Mouse (Mus musculus): ENCODE data around the gene Slc12a7. TPM values are rescaled to one million over a fixed set of nuclear protein-coding genes. Genes with fewer than 3 reads are reported as not detected.

Slc12a7 gene
- polyA plus RNA-seq, 1 experiment from 2014 or later: 19.7 TPM

GRCm38 (mm10) chr13:73767754-73768153 lies 34.9 kb downstream of the Slc12a7 start:
- Histone ChIP-seq H3K4me1 (ENCODE audit: insufficient read depth) (peaks cover 11% of the 10 kb centered on the region), H3K9ac (no peak overlapping the region), H3K27me3 (ENCODE audit: insufficient read depth, low read length) (no peaks in the 10 kb centered on the region), H3K9me3 (ENCODE audit: low read depth, low read length) (no peaks in the 10 kb centered on the region), H3K27ac (ENCODE audit: low read depth) (no peak overlapping the region), H3K36me3 (ENCODE audit: insufficient read depth) (no peaks in the 10 kb centered on the region; the same call in 1 of the 2 replicates), H3K4me3 (ENCODE audit: low read depth, low read length) (no peak overlapping the region), H3K4me2 (no peak overlapping the region)
- WGBS: 81% methylated on average over 5 of the region's 5 CpGs
- TF ChIP-seq CTCF (IDR thresholded peaks at IDR 0.05; ENCODE audit: low read depth): no peak
- DNase-seq (no peak), ATAC-seq (ENCODE audit: insufficient read depth) (no peak)

- H3K27me3 ChIP-seq (ENCODE audit: insufficient read depth, low read length): no peaks in the 10 kb centered on the region
- H3K4me1 ChIP-seq (ENCODE audit: insufficient read depth): peaks cover 11% of the 10 kb centered on the region
- H3K4me3 ChIP-seq (ENCODE audit: low read depth, low read length): no peak overlapping the region
- DNase-seq (no peak), ATAC-seq (ENCODE audit: insufficient read depth) (no peak)
- H3K9me3 ChIP-seq (ENCODE audit: low read depth, low read length): no peaks in the 10 kb centered on the region
- H3K36me3 ChIP-seq (ENCODE audit: insufficient read depth): no peaks in the 10 kb centered on the region; the same call in 1 of the 2 replicates
- TF ChIP-seq CTCF (IDR thresholded peaks at IDR 0.05; ENCODE audit: low read depth): no peak
- no peak overlapping the region for H3K9ac ChIP-seq
- no peak overlapping the region for H3K4me2 ChIP-seq
- H3K27ac ChIP-seq (ENCODE audit: low read depth): no peak overlapping the region
- 68% methylated on average over 3 of the region's 3 CpGs for WGBS
Measured at GRCm38 (mm10) chr13:73768311-73768710, 35.4 kb downstream of the Slc12a7 start.

GRCm38 (mm10) chr13:73769916-73770682 lies 37.2 kb downstream of the Slc12a7 start:
- H3K9ac ChIP-seq: no peak overlapping the region
- H3K36me3 ChIP-seq (ENCODE audit: insufficient read depth): no peaks in the 10 kb centered on the region; the same call in 1 of the 2 replicates
- H3K4me2 ChIP-seq: no peak overlapping the region
- H3K27me3 ChIP-seq (ENCODE audit: insufficient read depth, low read length): no peaks in the 10 kb centered on the region
- H3K4me1 ChIP-seq (ENCODE audit: insufficient read depth): peaks cover 4% of the 10 kb centered on the region; the same call in 1 of the 2 replicates
- H3K4me3 ChIP-seq (ENCODE audit: low read depth, low read length): no peak overlapping the region
- peak; percentile 13 for DNase-seq
- no peak overlapping the region; the same call in 1 of the 2 replicates for H3K27ac ChIP-seq (ENCODE audit: low read depth)
- ATAC-seq (ENCODE audit: insufficient read depth): no peak
- no peaks in the 10 kb centered on the region for H3K9me3 ChIP-seq (ENCODE audit: low read depth, low read length)
- WGBS: 58% methylated on average over 4 of the region's 4 CpGs
- TF ChIP-seq CTCF (IDR thresholded peaks at IDR 0.05; ENCODE audit: low read depth): no peak

GRCm38 (mm10) chr13:73771131-73771530 lies 38.2 kb downstream of the Slc12a7 start:
- WGBS: 53% methylated on average over 3 of the region's 3 CpGs
- Histone ChIP-seq H3K9me3 (ENCODE audit: low read depth, low read length) (no peaks in the 10 kb centered on the region), H3K27me3 (ENCODE audit: insufficient read depth, low read length) (no peaks in the 10 kb centered on the region), H3K36me3 (ENCODE audit: insufficient read depth) (no peaks in the 10 kb centered on the region; the same call in 1 of the 2 replicates), H3K4me2 (no peak overlapping the region), H3K9ac (no peak overlapping the region), H3K4me1 (ENCODE audit: insufficient read depth) (0 out of 2 replicates have a peak, but pooled peaks cover 4% of the 10 kb centered on the region), H3K4me3 (ENCODE audit: low read depth, low read length) (no peak overlapping the region), H3K27ac (ENCODE audit: low read depth) (no peak overlapping the region)
- DNase-seq (no peak), ATAC-seq (ENCODE audit: insufficient read depth) (no peak)
- no peak for TF ChIP-seq CTCF (IDR thresholded peaks at IDR 0.05; ENCODE audit: low read depth)

GRCm38 (mm10) chr13:73772655-73773054 lies 39.8 kb downstream of the Slc12a7 start:
- peak; percentile 45 for DNase-seq
- WGBS: 35% methylated on average over 2 of the region's 2 CpGs
- Histone ChIP-seq H3K27ac (ENCODE audit: low read depth) (peak overlapping the region; percentile 61), H3K27me3 (ENCODE audit: insufficient read depth, low read length) (no peaks in the 10 kb centered on the region), H3K4me3 (ENCODE audit: low read depth, low read length) (no peak overlapping the region), H3K36me3 (ENCODE audit: insufficient read depth) (no peaks in the 10 kb centered on the region; the same call in 1 of the 2 replicates), H3K9me3 (ENCODE audit: low read depth, low read length) (no peaks in the 10 kb centered on the region), H3K4me2 (no peak overlapping the region), H3K9ac (no peak overlapping the region), H3K4me1 (ENCODE audit: insufficient read depth) (0 out of 2 replicates have a peak, but pooled peaks cover 4% of the 10 kb centered on the region)
- ATAC-seq (ENCODE audit: insufficient read depth): no peak
- peak; percentile 38 for TF ChIP-seq CTCF (IDR thresholded peaks at IDR 0.05; ENCODE audit: low read depth)

GRCm38 (mm10) chr13:73773519-73774205 lies 40.8 kb downstream of the Slc12a7 start:
- H3K4me1 ChIP-seq (ENCODE audit: insufficient read depth): 0 out of 2 replicates have a peak, but pooled peaks cover 4% of the 10 kb centered on the region
- no peak overlapping the region for H3K4me3 ChIP-seq (ENCODE audit: low read depth, low read length)
- no peaks in the 10 kb centered on the region for H3K36me3 ChIP-seq (ENCODE audit: insufficient read depth)
- no peak overlapping the region for H3K9ac ChIP-seq
- no peak for TF ChIP-seq CTCF (IDR thresholded peaks at IDR 0.05; ENCODE audit: low read depth)
- 56% methylated on average over 4 of the region's 4 CpGs for WGBS
- H3K27me3 ChIP-seq (ENCODE audit: insufficient read depth, low read length): no peaks in the 10 kb centered on the region
- ATAC-seq (ENCODE audit: insufficient read depth) (peak; percentile 12; the same call in 1 of the 2 replicates), DNase-seq (no peak)
- H3K27ac ChIP-seq (ENCODE audit: low read depth): peak overlapping the region; percentile 61
- no peaks in the 10 kb centered on the region for H3K9me3 ChIP-seq (ENCODE audit: low read depth, low read length)
- no peak overlapping the region for H3K4me2 ChIP-seq

GRCm38 (mm10) chr13:73775786-73776185 lies 42.9 kb downstream of the Slc12a7 start:
- no peaks in the 10 kb centered on the region for H3K36me3 ChIP-seq (ENCODE audit: insufficient read depth)
- ATAC-seq (ENCODE audit: insufficient read depth) (no peak), DNase-seq (no peak)
- TF ChIP-seq CTCF (IDR thresholded peaks at IDR 0.05; ENCODE audit: low read depth): no peak
- no peak overlapping the region for H3K4me3 ChIP-seq (ENCODE audit: low read depth, low read length)
- no peaks in the 10 kb centered on the region for H3K27me3 ChIP-seq (ENCODE audit: insufficient read depth, low read length)
- H3K9ac ChIP-seq: no peak overlapping the region
- no peaks in the 10 kb centered on the region for H3K9me3 ChIP-seq (ENCODE audit: low read depth, low read length)
- 0 out of 2 replicates have a peak, but pooled peaks cover 4% of the 10 kb centered on the region for H3K4me1 ChIP-seq (ENCODE audit: insufficient read depth)
- no peak overlapping the region for H3K27ac ChIP-seq (ENCODE audit: low read depth)
- no peak overlapping the region for H3K4me2 ChIP-seq
- WGBS: 74% methylated on average over 4 of the region's 4 CpGs
